ENCODE assay signal across 7 mouse cellular contexts in the genomic region with DNA sequence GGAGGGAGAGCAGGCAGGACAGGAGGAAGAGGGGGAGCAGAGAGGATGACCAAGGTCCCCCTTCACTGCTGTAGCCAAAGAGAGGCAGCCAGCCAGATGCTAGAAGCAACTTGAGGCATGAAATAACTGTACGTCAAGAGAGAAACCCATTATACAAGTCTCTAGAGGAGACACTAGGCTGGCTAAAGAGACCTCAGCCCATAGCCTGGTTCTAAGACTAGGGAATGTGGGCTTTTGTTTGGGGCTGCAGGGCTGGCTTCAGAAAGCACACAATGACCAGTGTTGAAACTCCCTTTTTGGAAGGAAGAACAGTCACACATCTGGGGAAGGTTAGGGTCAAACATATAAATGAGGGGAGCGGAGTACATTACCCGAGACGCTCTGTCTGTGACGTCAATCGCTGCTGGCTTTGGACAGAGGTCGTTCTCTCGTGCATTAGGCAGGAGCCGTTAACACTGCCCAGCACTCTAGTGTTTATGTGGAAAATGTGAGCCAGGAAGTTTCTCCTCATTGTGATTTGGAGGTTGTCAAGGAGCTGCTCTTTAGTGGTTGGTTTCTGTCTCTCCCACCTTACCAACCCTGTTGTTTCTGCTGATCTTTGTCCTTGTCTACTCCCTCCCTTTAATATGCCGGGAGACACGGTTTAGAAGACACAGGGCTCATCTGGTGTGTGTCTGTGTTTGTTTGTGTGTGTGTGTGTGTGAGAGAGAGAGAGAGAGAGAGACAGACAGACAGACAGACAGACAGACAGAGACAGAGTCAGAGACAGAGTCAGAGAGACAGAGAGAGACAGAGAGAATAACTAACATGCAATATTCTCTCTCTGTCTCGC. TPM values are rescaled to one million over a fixed set of nuclear protein-coding genes. Genes with fewer than 3 reads are reported as not detected.
DNase-seq lines count a peak whose midpoint lies in the region; ATAC-seq lines count a peak whose summit lies in the region.

No protein-coding gene starts in this region.

- H3K27me3 ChIP-seq in embryonic facial prominence, embryonic 13.5 days: no peaks in the 10 kb centered on the region

- no peak for ATAC-seq in embryonic facial prominence, embryonic 13.5 days (ENCODE audit: insufficient number of reproducible peaks, insufficient read depth, low FRiP score, low TSS enrichment, low read depth)

- peaks cover 12% of the 10 kb centered on the region for H3K4me1 ChIP-seq in embryonic facial prominence, embryonic 13.5 days

- 0 out of 2 replicates have a peak overlapping the region, but pooled peaks have one; percentile 8 for H3K4me3 ChIP-seq in embryonic facial prominence, embryonic 13.5 days

- H3K36me3 ChIP-seq in embryonic facial prominence, embryonic 13.5 days: no peaks in the 10 kb centered on the region

- DNase-seq in heart, adult 8-10 months (ENCODE audit: low spot score): peak; percentile 57
- DNase-seq in kidney, adult 11 months: peak; percentile 11
- peak; percentile 72 for DNase-seq in lung, postnatal 14 days
- no peak for DNase-seq in right cerebral cortex, postnatal 25 days
- DNase-seq in cerebellum, adult 11 months: no peak
- DNase-seq in left cerebral cortex, adult 9 months (ENCODE audit: low spot score in 2 of 2): no peak

- no peak overlapping the region for H3K9ac ChIP-seq in embryonic facial prominence, embryonic 13.5 days

- peak overlapping the region; percentile 34 for H3K4me2 ChIP-seq in embryonic facial prominence, embryonic 13.5 days

- H3K27ac ChIP-seq in embryonic facial prominence, embryonic 13.5 days: no peak overlapping the region

- H3K9me3 ChIP-seq in embryonic facial prominence, embryonic 13.5 days: no peaks in the 10 kb centered on the region

- WGBS in embryonic facial prominence, embryonic 13.5 days: 23% methylated on average over 12 of the region's 12 CpGs

RNA-seq across cellular contexts. Expression of a gene that starts 57.5 kb away (rescaled TPM):
- 11.5 and 12.4 TPM in 2 replicates for polyA plus RNA-seq in embryonic facial prominence, embryonic 13.5 days (2015; fragmentation: Nextera tagmentation; extraction: Ambion mirVana)
- total RNA-seq in heart, adult 8-10 months (2022): 1 to 10 TPM; 5.7 to 7.4 (median 7.1) TPM

Comparison
In these comparisons a context has a peak if more than half of its experiments do, and no peak if none do; other contexts are left out.
1. DNase-seq: peak in heart, adult 8-10 months (single experiment), kidney, adult 11 months (single experiment) and lung, postnatal 14 days (single experiment); none in right cerebral cortex, postnatal 25 days (single experiment), cerebellum, adult 11 months (single experiment) and left cerebral cortex, adult 9 months (0 of 2).